Mouse (Mus musculus): ENCODE data around the gene Smarcc1.
"Not testable (repeated sequence)": the region's sequence is repeated elsewhere in the genome, so short reads cannot be mapped to it uniquely, and the experiment has no call there.

GRCm38 (mm10) chr9:110124008-110124540 is 6.6 kb downstream of the Smarcc1 start:
- not testable (repeated sequence) for TF ChIP-seq CTCF, EP300 (IDR thresholded peaks at IDR 0.05; ENCODE audit: low read depth)
